Mouse (Mus musculus): ENCODE measurements around the gene Syngap1. TPM values are rescaled to one million over a fixed set of nuclear protein-coding genes. Genes with fewer than 3 reads are reported as not detected.
"Not testable (repeated sequence)": the region's sequence is repeated elsewhere in the genome, so short reads cannot be mapped to it uniquely, and the experiment has no call there.

Syngap1 gene
- polyA plus RNA-seq, 1 experiment, result 7.6 TPM

DNA sequence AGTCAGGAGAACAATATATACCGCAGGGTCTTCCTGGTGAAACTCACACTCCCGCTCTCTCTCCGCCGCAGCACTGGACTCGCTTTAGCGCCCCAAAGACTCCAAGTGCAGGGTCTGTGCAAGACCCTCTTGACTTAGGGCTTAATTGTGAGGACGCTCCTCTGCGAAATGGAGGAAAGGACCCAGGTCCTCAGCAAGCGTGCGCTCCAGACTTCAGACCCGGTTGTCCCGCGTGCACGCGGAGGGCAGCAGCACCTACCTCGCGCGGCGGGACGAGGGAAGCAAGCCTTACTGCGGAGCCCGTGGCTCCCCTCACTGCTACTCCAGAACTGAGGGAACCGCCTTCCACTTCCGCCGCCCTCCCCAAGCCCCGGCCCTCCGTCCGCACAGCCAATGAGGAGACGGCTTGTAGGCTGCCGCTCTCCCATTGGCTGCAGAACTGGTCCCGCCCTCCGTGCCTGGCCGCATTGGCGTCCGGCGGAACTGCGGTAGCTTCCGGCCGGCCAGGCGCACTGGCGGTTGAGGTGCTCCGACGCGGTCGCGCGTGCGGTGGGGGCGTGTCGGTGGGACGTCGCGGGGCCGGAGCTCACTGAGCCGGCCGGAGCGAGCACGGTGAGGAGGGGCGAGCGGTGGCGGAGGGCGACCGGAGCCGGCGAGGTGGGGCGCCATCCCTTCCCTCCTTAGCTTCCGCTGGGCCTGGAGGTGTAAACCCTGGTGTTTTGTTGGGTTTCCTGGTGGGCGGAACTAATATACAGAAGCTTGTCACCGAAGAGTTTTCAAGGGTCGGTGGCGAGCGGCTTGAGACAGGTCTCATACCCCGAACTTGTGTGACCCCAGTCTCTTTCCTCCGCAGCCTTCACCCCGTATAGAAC lies 31.9 kb downstream of the Syngap1 start, which contains the start of gene Zbtb9:
Gene Zbtb9, plus strand, starts transcription at position 465 of the 872 bp plus-strand sequence.
- TF ChIP-seq CTCF (IDR thresholded peaks at IDR 0.05; ENCODE audit: borderline replicate concordance, control insufficient read depth, extremely low read depth, insufficient read depth, low read length, poor library complexity), result peak; percentile 78
- TF ChIP-seq POLR2A (IDR thresholded peaks at IDR 0.05; ENCODE audit: control insufficient read depth, extremely low read depth, insufficient read depth, low read length, poor library complexity), result peak; percentile 98
- H3K36me3 ChIP-seq (ENCODE audit: control insufficient read depth, insufficient read depth, low read length), result peaks cover 8% of the 10 kb centered on the region; the same call in 1 of the 2 replicates
- peak within 1 kb of the TSS; percentile 78 for H3K4me3 ChIP-seq (ENCODE audit: control insufficient read depth, insufficient read depth, low read length)
- H3K4me1 ChIP-seq (replicated peaks; ENCODE audit: control insufficient read depth, insufficient read depth, low read length), result peaks cover 35% of the 10 kb centered on the region
- peak within 1 kb of the TSS; percentile 73 for H3K27ac ChIP-seq (ENCODE audit: control insufficient read depth, insufficient read depth, low read length)
- no peaks in the 10 kb centered on the region for H3K27me3 ChIP-seq (ENCODE audit: control insufficient read depth, insufficient read depth, low read length)
- DNase-seq, result peak; percentile 98
- WGBS, result under 1% methylated on average over 75 of the region's 75 CpGs

DNA sequence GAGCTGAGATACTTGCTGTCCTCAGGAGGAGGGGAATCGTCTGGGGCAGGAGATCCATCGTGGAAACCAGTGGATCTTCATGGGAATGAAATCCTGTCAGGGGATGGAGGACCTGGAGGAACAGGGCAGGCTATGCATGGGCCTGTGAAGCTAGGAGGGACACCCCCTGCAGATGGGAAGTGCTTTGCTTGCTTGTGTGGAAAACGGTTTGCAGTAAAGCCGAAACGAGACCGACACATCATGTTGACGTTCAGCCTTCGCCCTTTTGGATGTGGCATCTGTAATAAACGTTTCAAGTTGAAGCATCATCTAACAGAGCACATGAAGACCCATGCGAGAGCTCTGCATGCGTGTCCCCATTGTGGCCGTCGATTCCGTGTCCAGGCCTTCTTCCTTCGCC lies 33.5 kb downstream of the Syngap1 start:
- Histone ChIP-seq H3K27me3 (ENCODE audit: control insufficient read depth, insufficient read depth, low read length) (no peaks in the 10 kb centered on the region), H3K36me3 (ENCODE audit: control insufficient read depth, insufficient read depth, low read length) (peaks cover 12% of the 10 kb centered on the region; the same call in 1 of the 2 replicates), H3K4me1 (replicated peaks; ENCODE audit: control insufficient read depth, insufficient read depth, low read length) (peaks cover 35% of the 10 kb centered on the region), H3K27ac (ENCODE audit: control insufficient read depth, insufficient read depth, low read length) (no peak overlapping the region), H3K4me3 (ENCODE audit: control insufficient read depth, insufficient read depth, low read length) (no peak overlapping the region)
- TF ChIP-seq POLR2A (IDR thresholded peaks at IDR 0.05; ENCODE audit: control insufficient read depth, extremely low read depth, insufficient read depth, low read length, poor library complexity) (no peak), CTCF (IDR thresholded peaks at IDR 0.05; ENCODE audit: borderline replicate concordance, control insufficient read depth, extremely low read depth, insufficient read depth, low read length, poor library complexity) (no peak)
- DNase-seq, result no peak
- WGBS, result 93% methylated on average over 15 of the region's 15 CpGs

DNA sequence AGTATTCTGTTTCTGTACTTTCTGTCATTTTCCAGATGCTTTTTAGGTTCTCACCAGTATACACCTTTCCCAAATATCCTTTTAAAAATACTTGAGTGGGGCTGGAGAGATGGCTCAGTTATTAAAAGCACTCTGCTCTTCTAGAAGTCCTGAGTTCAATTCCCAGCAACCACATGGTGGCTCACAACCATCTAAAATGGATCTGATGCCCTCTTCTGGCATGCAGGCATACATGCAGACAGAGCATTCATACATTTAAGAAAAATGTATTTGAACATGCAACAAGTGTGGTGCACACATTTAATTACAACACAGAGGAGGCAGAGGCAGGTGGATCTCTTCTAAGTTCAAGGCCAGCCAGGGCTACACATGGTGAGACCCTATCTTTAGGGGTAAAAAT lies 34.4 kb downstream of the Syngap1 start:
- Histone ChIP-seq H3K4me3 (ENCODE audit: control insufficient read depth, insufficient read depth, low read length) (no peak overlapping the region), H3K4me1 (replicated peaks; ENCODE audit: control insufficient read depth, insufficient read depth, low read length) (peaks cover 40% of the 10 kb centered on the region), H3K27ac (ENCODE audit: control insufficient read depth, insufficient read depth, low read length) (no peak overlapping the region), H3K27me3 (ENCODE audit: control insufficient read depth, insufficient read depth, low read length) (no peaks in the 10 kb centered on the region), H3K36me3 (ENCODE audit: control insufficient read depth, insufficient read depth, low read length) (peaks cover 12% of the 10 kb centered on the region; the same call in 1 of the 2 replicates)
- no peak for DNase-seq
- TF ChIP-seq POLR2A (IDR thresholded peaks at IDR 0.05; ENCODE audit: control insufficient read depth, extremely low read depth, insufficient read depth, low read length, poor library complexity) (no peak), CTCF (IDR thresholded peaks at IDR 0.05; ENCODE audit: borderline replicate concordance, control insufficient read depth, extremely low read depth, insufficient read depth, low read length, poor library complexity) (no peak)

GRCm38 (mm10) chr17:26977354-26977753 lies 36.3 kb downstream of the Syngap1 start:
- not testable (repeated sequence) for H3K27me3 ChIP-seq (ENCODE audit: control insufficient read depth, insufficient read depth, low read length); H3K4me3 ChIP-seq (ENCODE audit: control insufficient read depth, insufficient read depth, low read length); H3K27ac ChIP-seq (ENCODE audit: control insufficient read depth, insufficient read depth, low read length); DNase-seq
- WGBS, result 90% methylated on average over 6 of the region's 6 CpGs
- Histone ChIP-seq H3K4me1 (replicated peaks; ENCODE audit: control insufficient read depth, insufficient read depth, low read length) (peaks cover 37% of the 10 kb centered on the region), H3K36me3 (ENCODE audit: control insufficient read depth, insufficient read depth, low read length) (peaks cover 12% of the 10 kb centered on the region; the same call in 1 of the 2 replicates)

DNA sequence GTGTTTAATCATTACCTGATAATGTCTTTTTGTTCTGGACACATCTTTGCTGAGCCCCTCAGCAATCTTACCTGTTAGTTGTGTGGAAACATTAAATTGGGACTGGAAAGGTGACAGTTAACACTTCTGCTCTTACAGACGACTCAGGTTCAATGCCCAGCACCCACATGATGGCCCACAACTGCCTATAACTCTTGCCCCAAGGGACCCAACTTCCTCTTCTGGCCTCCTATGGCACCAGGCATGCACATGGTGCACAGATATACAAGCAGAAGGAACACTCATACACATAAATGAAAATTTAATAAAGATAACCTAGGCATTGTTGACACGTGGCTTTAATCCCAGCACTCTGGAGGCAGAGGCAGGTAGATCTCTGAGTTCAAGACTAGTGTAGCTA lies 38.4 kb downstream of the Syngap1 start:
- Histone ChIP-seq H3K36me3 (ENCODE audit: control insufficient read depth, insufficient read depth, low read length) (peaks cover 12% of the 10 kb centered on the region; the same call in 1 of the 2 replicates), H3K27me3 (ENCODE audit: control insufficient read depth, insufficient read depth, low read length) (no peaks in the 10 kb centered on the region), H3K4me3 (ENCODE audit: control insufficient read depth, insufficient read depth, low read length) (no peak overlapping the region), H3K4me1 (replicated peaks; ENCODE audit: control insufficient read depth, insufficient read depth, low read length) (peaks cover 31% of the 10 kb centered on the region), H3K27ac (ENCODE audit: control insufficient read depth, insufficient read depth, low read length) (peak overlapping the region; percentile 54; the same call in 1 of the 2 replicates)
- DNase-seq, result no peak
- TF ChIP-seq POLR2A (IDR thresholded peaks at IDR 0.05; ENCODE audit: control insufficient read depth, extremely low read depth, insufficient read depth, low read length, poor library complexity), result no peak
- TF ChIP-seq CTCF (IDR thresholded peaks at IDR 0.05; ENCODE audit: borderline replicate concordance, control insufficient read depth, extremely low read depth, insufficient read depth, low read length, poor library complexity), result no peak
- WGBS, result 52% methylated on average over 2 of the region's 2 CpGs

DNA sequence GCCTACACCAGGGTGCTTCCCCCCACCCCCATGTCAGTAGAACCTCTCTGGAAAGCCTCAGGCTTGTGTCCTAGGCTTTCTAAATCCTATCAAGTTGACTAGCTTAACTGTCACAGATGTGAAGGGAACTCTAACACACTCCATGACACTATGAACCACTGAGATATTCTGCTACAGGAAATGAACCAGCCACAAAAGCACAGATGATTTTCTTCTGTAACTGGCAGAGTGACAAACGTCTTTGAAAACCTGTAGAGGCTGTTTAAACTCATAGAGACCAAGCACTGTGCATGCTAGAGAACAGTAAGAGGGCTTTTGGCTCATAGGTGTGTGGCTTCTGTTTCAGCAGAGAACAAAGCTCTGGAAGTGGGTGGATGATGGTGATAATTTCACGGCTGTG lies 40.0 kb downstream of the Syngap1 start:
- H3K4me3 ChIP-seq (ENCODE audit: control insufficient read depth, insufficient read depth, low read length), result no peak overlapping the region
- no peaks in the 10 kb centered on the region for H3K27me3 ChIP-seq (ENCODE audit: control insufficient read depth, insufficient read depth, low read length)
- H3K36me3 ChIP-seq (ENCODE audit: control insufficient read depth, insufficient read depth, low read length), result peaks cover 8% of the 10 kb centered on the region; the same call in 1 of the 2 replicates
- peak overlapping the region; percentile 98 for H3K27ac ChIP-seq (ENCODE audit: control insufficient read depth, insufficient read depth, low read length)
- TF ChIP-seq POLR2A (IDR thresholded peaks at IDR 0.05; ENCODE audit: control insufficient read depth, extremely low read depth, insufficient read depth, low read length, poor library complexity), result no peak
- no peak for TF ChIP-seq CTCF (IDR thresholded peaks at IDR 0.05; ENCODE audit: borderline replicate concordance, control insufficient read depth, extremely low read depth, insufficient read depth, low read length, poor library complexity)
- WGBS, result 3% methylated on average over 2 of the region's 2 CpGs
- peaks cover 24% of the 10 kb centered on the region for H3K4me1 ChIP-seq (replicated peaks; ENCODE audit: control insufficient read depth, insufficient read depth, low read length)
- DNase-seq, result peak; percentile 50
